Mouse (Mus musculus): ENCODE results near the gene Nkd2. TPM values are rescaled to one million over a fixed set of nuclear protein-coding genes. Genes with fewer than 3 reads are reported as not detected.
A peak's percentile ranks its signal among the peaks of the same experiment; 100 is the strongest.

Gene Nkd2
- polyA plus RNA-seq (2015; fragmentation: Nextera tagmentation; extraction: Ambion mirVana): 4.3 and 4.7 TPM in 2 replicates

DNA sequence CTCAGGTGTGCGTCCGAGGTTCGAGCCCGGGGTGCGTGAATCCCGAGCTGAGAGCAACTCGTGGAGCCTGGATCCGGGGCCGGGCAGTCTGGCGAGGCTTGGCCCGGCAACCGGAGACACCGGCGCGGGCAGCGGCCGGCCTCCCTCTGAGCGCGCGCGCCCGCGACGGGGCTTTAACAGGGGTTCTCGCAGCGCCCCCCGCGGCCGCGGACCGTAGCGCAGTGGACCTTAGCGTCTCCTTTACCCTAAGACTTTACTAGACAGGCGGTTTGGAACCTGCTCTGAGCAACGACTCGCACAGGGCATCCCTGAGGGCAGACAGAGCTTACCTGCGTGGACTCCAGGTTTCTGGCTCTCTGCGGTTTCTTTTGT, at the start of gene Nkd2:
Gene Nkd2 (minus strand): TSS at position 167 of the 372 bp plus-strand sequence.
- H3K4me3 ChIP-seq: peak within 1 kb of the TSS; percentile 66
- peak within 1 kb of the TSS; percentile 53 for H3K9ac ChIP-seq
- ATAC-seq (ENCODE audit: borderline replicate concordance, extremely low read depth, low FRiP score, low TSS enrichment): peak; percentile 82
- peaks cover 28% of the 10 kb centered on the region for H3K27me3 ChIP-seq
- H3K9me3 ChIP-seq: no peaks in the 10 kb centered on the region
- H3K4me1 ChIP-seq: peaks cover 9% of the 10 kb centered on the region; the same call in 1 of the 2 replicates
- under 1% methylated on average over 38 of the region's 38 CpGs for WGBS
- no peaks in the 10 kb centered on the region for H3K36me3 ChIP-seq
- peak within 1 kb of the TSS; percentile 96 for H3K4me2 ChIP-seq
- no peak within 1 kb of the TSS for H3K27ac ChIP-seq

DNA sequence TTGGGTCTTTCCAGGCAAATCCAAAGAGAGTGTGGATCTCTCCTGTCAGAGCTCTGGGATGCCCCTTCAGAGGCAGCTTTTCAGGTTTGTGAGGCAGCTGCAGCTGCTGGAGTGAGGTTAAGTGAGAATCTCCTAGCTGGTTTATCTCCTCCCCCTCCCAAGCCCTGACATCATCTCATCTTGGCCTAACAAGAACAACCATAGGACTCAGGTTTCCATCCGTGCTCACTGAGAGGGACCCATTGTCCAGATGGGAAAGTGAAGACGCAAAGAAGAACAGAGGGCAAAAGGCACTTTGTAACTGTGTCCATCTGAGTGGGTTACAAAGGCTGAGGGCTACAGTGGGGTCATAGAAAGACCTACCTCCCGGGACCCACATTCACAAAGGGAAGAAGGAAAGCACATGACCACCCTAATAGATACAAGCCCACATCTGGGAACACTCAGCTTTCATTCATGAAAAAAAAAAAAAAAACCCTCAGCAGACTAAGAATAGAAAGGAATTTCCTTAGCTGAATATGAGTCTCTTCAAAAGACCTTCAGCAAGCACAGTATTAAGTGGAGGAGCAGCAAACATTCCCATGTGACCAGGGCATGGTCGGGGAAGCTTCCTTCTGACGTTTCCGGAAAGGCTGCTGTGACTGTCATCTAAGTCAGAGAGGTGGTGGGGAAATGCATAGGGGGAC, 45.2 kb upstream of the Nkd2 start:
- peaks cover 10% of the 10 kb centered on the region for H3K4me1 ChIP-seq
- no peak overlapping the region for H3K4me3 ChIP-seq
- H3K27me3 ChIP-seq: no peaks in the 10 kb centered on the region
- H3K9ac ChIP-seq: no peak overlapping the region
- peak overlapping the region; percentile 48; the same call in 1 of the 2 replicates for H3K27ac ChIP-seq
- WGBS: 30% methylated on average over 6 of the region's 6 CpGs
- no peaks in the 10 kb centered on the region for H3K36me3 ChIP-seq
- H3K9me3 ChIP-seq: no peaks in the 10 kb centered on the region
- no peak overlapping the region for H3K4me2 ChIP-seq
- ATAC-seq (ENCODE audit: borderline replicate concordance, extremely low read depth, low FRiP score, low TSS enrichment): peak; percentile 76; the same call in 1 of the 2 replicates

DNA sequence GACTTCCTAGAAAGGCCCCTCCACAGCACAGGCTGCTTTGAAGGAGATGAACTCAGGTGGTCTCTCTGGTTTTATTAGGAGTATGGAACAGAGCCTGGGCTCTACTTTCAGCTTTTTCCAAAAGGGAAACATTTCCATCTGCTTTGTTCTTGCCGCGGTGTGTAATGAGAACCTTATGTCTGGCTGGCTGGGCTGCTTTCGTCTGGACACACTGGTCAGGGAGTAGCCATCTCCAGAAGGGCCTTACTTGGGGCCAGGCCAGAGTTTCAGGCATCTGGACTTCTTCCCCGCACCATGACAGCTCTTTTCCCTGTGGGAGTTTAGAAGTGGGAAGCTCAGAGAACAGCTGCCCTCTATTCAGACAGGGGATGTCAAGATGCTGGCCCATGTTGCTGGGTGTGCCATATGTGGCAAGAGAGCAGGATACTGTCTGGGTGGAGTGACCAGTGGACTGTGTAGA, 40.0 kb upstream of the Nkd2 start:
- WGBS: 60% methylated on average over 4 of the region's 4 CpGs
- peak; percentile 69; the same call in 1 of the 2 replicates for ATAC-seq (ENCODE audit: borderline replicate concordance, extremely low read depth, low FRiP score, low TSS enrichment)
- Histone ChIP-seq H3K9ac (no peak overlapping the region), H3K4me3 (no peak overlapping the region), H3K27ac (no peak overlapping the region), H3K9me3 (no peaks in the 10 kb centered on the region), H3K4me1 (peaks cover 6% of the 10 kb centered on the region), H3K36me3 (no peaks in the 10 kb centered on the region), H3K27me3 (no peaks in the 10 kb centered on the region), H3K4me2 (no peak overlapping the region)

DNA sequence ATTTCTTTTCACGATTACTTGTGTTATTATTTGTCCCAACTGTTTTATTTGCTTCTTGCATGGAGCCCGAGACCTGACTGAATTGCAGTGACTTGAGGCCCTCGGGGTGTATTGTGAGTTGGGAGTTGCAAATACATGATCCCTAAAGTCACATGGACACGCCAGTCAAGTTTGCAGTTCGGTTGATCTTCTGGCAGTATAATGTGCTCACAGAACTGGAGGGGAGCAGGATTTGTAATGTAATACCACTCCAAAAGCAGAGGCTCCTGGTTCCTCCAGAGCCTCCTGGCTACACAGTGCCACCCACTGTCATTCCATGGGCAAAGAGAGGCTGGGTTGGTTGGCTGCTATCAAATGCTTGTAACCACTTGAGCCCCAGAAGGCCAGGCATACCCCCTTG, 39.2 kb upstream of the Nkd2 start:
- Histone ChIP-seq H3K4me3 (no peak overlapping the region), H3K4me2 (no peak overlapping the region), H3K36me3 (no peaks in the 10 kb centered on the region), H3K9me3 (no peaks in the 10 kb centered on the region), H3K27me3 (no peaks in the 10 kb centered on the region), H3K4me1 (0 out of 2 replicates have a peak, but pooled peaks cover 3% of the 10 kb centered on the region), H3K9ac (no peak overlapping the region), H3K27ac (no peak overlapping the region)
- 72% methylated on average over 5 of the region's 5 CpGs for WGBS
- ATAC-seq (ENCODE audit: borderline replicate concordance, extremely low read depth, low FRiP score, low TSS enrichment): no peak

DNA sequence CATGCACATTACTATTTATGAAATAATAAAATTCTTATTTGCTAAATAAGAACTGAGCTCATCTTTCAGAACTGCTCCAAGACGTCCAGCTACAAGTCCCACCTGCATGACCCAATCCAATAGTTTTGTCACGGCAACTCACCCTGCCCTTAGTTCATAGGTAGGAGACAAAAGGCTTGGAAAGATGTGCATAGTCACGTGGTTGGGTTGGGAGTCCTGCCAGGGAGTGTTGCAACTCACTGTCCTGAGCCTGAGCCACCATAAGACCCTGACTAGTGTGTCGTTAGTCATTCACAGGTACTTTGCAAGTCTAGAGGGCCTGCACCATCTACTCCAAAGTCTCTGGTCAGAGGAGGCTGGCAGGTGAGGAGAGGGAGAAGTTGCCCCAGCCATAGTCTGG, 38.6 kb upstream of the Nkd2 start:
- H3K9me3 ChIP-seq: no peaks in the 10 kb centered on the region
- H3K9ac ChIP-seq: no peak overlapping the region
- H3K4me2 ChIP-seq: no peak overlapping the region
- WGBS: 58% methylated on average over 4 of the region's 4 CpGs
- no peaks in the 10 kb centered on the region for H3K36me3 ChIP-seq
- no peaks in the 10 kb centered on the region for H3K27me3 ChIP-seq
- no peak overlapping the region for H3K4me3 ChIP-seq
- ATAC-seq (ENCODE audit: borderline replicate concordance, extremely low read depth, low FRiP score, low TSS enrichment): no peak
- 0 out of 2 replicates have a peak, but pooled peaks cover 3% of the 10 kb centered on the region for H3K4me1 ChIP-seq
- H3K27ac ChIP-seq: no peak overlapping the region

DNA sequence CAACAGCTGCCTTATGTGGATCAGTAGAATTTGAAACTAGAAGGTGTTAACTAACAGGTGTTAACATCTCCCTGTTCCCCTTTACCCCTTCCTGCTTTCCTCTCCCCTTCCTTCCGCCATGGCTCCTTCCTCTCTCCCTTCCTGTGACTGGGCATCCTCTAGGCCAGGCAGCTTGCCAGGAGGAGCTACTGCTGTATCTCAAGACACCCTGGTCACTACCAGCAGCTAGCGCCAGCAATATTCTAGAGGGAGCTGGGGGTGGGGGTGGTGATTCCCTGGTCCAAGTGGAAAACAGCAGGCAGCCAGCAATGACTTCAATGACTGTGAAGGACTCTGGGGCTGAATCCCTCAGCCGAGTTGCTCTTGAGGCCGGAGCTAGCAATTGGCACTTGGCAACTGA, 38.2 kb upstream of the Nkd2 start:
- Histone ChIP-seq H3K27me3 (no peaks in the 10 kb centered on the region), H3K9ac (no peak overlapping the region), H3K9me3 (no peaks in the 10 kb centered on the region), H3K4me2 (no peak overlapping the region), H3K4me1 (0 out of 2 replicates have a peak, but pooled peaks cover 3% of the 10 kb centered on the region), H3K4me3 (no peak overlapping the region), H3K27ac (no peak overlapping the region), H3K36me3 (no peaks in the 10 kb centered on the region)
- WGBS: 65% methylated on average over 4 of the region's 4 CpGs
- ATAC-seq (ENCODE audit: borderline replicate concordance, extremely low read depth, low FRiP score, low TSS enrichment): no peak

DNA sequence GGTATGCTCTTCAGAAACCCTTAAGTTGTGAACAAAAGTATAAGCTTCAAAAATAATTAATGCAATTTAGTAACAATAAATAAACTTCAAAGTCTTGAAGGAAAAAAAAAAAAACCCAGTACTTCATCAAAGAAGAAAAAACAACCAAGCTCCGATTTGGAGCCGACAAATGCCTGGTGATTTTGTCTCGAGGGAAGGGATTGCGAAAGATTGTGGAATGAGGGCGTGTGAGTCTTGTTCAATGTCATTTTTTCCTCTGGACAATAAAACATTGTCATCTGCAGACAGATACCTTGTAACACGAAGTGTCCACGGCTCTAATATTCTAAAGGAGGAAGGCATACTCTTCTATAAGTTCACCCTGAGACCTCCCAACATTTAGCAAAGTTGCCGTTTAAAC, 33.9 kb upstream of the Nkd2 start:
- H3K9ac ChIP-seq: no peak overlapping the region
- no peaks in the 10 kb centered on the region for H3K36me3 ChIP-seq
- no peak for ATAC-seq (ENCODE audit: borderline replicate concordance, extremely low read depth, low FRiP score, low TSS enrichment)
- 0 out of 2 replicates have a peak, but pooled peaks cover 3% of the 10 kb centered on the region for H3K4me1 ChIP-seq
- no peak overlapping the region for H3K4me2 ChIP-seq
- no peaks in the 10 kb centered on the region for H3K27me3 ChIP-seq
- H3K4me3 ChIP-seq: no peak overlapping the region
- H3K27ac ChIP-seq: no peak overlapping the region
- WGBS: 51% methylated on average over 8 of the region's 8 CpGs
- no peaks in the 10 kb centered on the region for H3K9me3 ChIP-seq

DNA sequence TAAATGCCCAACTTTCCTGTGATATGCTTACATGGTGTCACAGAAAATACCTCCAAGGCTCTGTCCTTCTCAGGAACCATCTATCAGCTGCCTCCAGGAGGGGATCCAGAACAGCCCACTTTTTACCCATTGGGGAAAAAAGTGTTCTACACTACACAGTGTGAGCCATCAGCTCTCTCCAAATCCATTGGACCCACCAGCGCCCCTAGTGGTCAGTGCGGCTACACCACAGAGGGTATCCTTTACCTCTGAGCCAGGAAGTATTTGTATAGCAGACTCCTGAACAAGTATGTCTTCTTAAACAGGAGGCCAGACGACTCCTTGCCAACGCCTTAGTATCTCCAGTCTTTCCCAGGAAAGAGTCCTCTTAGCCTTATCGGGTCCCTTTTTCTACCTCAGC, 32.4 kb upstream of the Nkd2 start:
- no peaks in the 10 kb centered on the region for H3K4me1 ChIP-seq
- H3K36me3 ChIP-seq: no peaks in the 10 kb centered on the region
- H3K9ac ChIP-seq: no peak overlapping the region
- ATAC-seq (ENCODE audit: borderline replicate concordance, extremely low read depth, low FRiP score, low TSS enrichment): no peak
- H3K4me3 ChIP-seq: no peak overlapping the region
- no peak overlapping the region for H3K4me2 ChIP-seq
- no peaks in the 10 kb centered on the region for H3K27me3 ChIP-seq
- no peak overlapping the region for H3K27ac ChIP-seq
- 74% methylated on average over 5 of the region's 5 CpGs for WGBS
- H3K9me3 ChIP-seq: no peaks in the 10 kb centered on the region

DNA sequence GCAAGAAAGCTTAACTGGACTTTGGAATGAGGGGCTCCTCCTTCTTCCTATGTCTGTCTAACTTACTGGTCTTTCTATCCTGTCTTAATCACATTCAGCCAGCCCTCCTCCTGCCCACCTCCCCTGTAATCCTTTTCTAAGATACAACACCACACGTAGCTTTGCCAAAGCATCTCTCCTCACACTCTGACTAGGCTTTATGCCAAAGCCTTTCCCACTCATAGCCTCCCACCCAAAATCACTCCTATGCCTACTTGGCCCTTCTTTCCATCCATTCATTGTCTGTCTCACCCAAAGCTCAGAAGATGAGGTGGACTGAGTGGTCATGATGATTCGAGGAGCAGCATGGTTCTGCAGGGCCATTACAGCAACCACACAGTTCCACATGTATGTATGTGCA, 24.7 kb upstream of the Nkd2 start:
- H3K27ac ChIP-seq: no peak overlapping the region
- no peaks in the 10 kb centered on the region for H3K27me3 ChIP-seq
- no peak overlapping the region for H3K4me3 ChIP-seq
- H3K4me2 ChIP-seq: no peak overlapping the region
- H3K9me3 ChIP-seq: no peaks in the 10 kb centered on the region
- H3K4me1 ChIP-seq: no peaks in the 10 kb centered on the region
- H3K36me3 ChIP-seq: no peaks in the 10 kb centered on the region
- WGBS: 66% methylated on average over 2 of the region's 2 CpGs
- H3K9ac ChIP-seq: no peak overlapping the region
- ATAC-seq (ENCODE audit: borderline replicate concordance, extremely low read depth, low FRiP score, low TSS enrichment): no peak

DNA sequence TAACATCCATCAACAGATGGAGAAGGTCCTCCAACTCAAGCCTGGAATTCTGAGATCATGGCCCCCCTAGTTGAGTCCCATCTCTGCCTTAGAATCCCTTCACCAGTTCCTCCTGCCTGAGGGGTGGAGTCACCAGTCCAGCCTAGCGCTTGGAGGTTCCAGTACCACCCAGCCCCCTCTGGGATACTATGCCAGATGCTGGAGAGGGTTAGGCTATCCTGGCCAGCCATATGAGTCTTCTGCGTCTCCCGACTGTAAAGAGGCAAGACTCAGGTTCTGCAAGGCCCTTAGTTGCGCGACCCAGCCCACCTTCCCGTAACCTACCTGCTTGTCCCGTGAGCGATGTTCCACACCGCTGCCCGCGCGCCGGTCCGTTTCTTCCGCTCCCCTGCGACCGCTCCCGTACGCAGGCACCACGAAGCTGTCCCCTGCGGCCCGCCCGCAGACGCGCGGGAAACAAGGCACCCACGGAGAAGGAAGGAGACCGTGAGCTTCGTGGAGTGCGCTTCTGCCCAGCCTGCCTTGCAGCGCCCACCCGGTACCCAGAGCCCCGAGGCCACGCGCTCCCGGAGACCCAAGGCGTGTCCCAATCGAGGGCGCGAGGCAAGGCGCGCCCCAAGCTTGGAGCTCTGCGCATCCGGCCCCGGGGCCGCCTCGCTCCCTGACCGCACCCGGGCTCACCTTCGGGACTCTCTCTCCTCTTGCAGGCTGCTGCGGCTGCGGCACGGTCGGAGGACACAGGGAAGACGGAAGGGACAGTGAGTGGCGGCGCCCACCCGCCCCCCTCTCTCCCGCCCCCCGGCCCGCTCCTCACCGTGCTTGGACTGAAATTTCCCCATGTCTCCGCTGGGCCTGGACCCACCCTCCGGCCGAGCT, 604 bp downstream of the Nkd2 start:
- no peaks in the 10 kb centered on the region for H3K9me3 ChIP-seq
- peaks cover 28% of the 10 kb centered on the region for H3K27me3 ChIP-seq
- no peak overlapping the region for H3K27ac ChIP-seq
- H3K9ac ChIP-seq: peak overlapping the region; percentile 53
- ATAC-seq (ENCODE audit: borderline replicate concordance, extremely low read depth, low FRiP score, low TSS enrichment): peak; percentile 50
- H3K4me2 ChIP-seq: peak overlapping the region; percentile 96
- WGBS: under 1% methylated on average over 65 of the region's 65 CpGs
- H3K36me3 ChIP-seq: no peaks in the 10 kb centered on the region
- peaks cover 9% of the 10 kb centered on the region; the same call in 1 of the 2 replicates for H3K4me1 ChIP-seq
- H3K4me3 ChIP-seq: peak overlapping the region; percentile 66

DNA sequence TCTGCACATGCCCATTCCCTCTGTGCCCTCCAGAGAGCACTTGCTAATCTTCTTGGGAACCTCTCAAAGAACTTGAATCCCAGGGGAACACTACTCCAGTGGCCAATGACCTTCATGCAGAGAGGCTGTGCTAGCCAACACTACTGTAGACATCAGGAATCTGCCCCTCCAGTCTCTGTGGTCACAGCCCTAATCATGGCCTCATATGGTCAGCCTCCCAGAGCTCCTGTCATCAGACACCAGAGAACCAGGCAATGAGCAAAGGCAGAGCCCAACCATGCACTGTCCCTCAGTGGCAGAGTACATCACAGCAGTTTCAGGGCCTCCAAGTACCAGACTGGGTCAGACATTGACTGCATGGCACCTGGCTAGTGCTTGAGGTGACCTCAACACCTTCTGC, 4.7 kb downstream of the Nkd2 start:
- Histone ChIP-seq H3K4me1 (peaks cover 9% of the 10 kb centered on the region; the same call in 1 of the 2 replicates), H3K9me3 (no peaks in the 10 kb centered on the region), H3K27me3 (peaks cover 22% of the 10 kb centered on the region), H3K4me3 (no peak overlapping the region), H3K4me2 (no peak overlapping the region), H3K9ac (no peak overlapping the region), H3K27ac (no peak overlapping the region), H3K36me3 (no peaks in the 10 kb centered on the region)
- no peak for ATAC-seq (ENCODE audit: borderline replicate concordance, extremely low read depth, low FRiP score, low TSS enrichment)

DNA sequence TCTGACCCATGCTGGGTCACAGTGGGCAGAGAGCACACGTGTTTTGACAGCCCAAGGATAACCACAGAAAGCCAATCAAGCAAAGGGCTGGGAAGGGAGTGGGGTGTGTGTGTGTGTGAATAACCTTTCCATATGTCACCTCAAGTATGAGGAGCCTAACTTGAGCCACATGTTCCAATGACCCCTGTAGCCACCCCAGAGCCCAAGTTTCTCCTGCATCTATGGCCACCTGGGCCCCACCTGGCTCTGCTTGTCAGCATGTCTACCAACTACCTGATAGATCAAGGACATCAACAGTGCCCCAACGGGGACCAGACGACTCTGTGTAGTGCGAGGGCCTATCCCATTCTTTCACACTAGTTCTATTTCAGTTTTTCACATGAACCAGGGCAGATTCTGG, 7.7 kb downstream of the Nkd2 start:
- H3K27ac ChIP-seq: no peak overlapping the region
- no peak for ATAC-seq (ENCODE audit: borderline replicate concordance, extremely low read depth, low FRiP score, low TSS enrichment)
- WGBS: 73% methylated on average over 4 of the region's 4 CpGs

More for the DNA sequence above, 7.7 kb downstream of the Nkd2 start:
- Histone ChIP-seq H3K9ac (no peak overlapping the region), H3K4me3 (no peak overlapping the region), H3K9me3 (no peaks in the 10 kb centered on the region), H3K36me3 (no peaks in the 10 kb centered on the region), H3K27me3 (no peaks in the 10 kb centered on the region), H3K4me1 (peaks cover 20% of the 10 kb centered on the region), H3K4me2 (no peak overlapping the region)
